Mouse (Mus musculus): ENCODE data around the gene Shb. TPM values are rescaled to one million over a fixed set of nuclear protein-coding genes. Genes with fewer than 3 reads are reported as not detected.
A peak's percentile ranks its signal among the peaks of the same experiment; 100 is the strongest.

The Shb gene
- polyA plus RNA-seq, 1 experiment from 2014 or later = 9.1 TPM

DNA sequence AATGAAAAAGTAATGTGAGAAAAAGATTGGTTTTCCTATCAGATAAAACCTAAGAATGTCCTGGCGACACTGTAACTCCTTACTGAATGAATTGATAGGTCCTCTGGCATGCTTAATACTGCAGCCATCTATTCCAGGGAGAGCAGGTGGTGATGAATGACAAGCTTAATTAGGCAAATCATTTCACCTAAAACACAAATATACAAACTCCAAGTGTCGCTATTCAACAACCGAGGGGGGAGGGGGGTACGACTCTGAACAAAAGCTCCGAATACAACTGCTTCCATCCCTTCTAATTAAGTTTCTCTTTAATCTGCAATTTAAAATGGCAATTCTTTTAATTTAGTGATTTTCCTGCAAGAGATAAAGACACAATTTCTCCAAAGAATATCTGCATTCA, 83.3 kb downstream of the Shb start:
- no peaks in the 10 kb centered on the region for H3K27me3 ChIP-seq
- H3K27ac ChIP-seq (replicated peaks) = no peak overlapping the region
- peaks cover 6% of the 10 kb centered on the region for H3K36me3 ChIP-seq
- WGBS = 70% methylated on average over 5 of the region's 5 CpGs
- H3K4me1 ChIP-seq = peaks cover 25% of the 10 kb centered on the region
- H3K4me3 ChIP-seq (replicated peaks) = no peak overlapping the region
- no peak overlapping the region for H3K9ac ChIP-seq
- ATAC-seq (ENCODE audit: insufficient number of reproducible peaks, low FRiP score, low TSS enrichment, low read depth) = no peak
- H3K4me2 ChIP-seq (replicated peaks) = no peak overlapping the region
- no peaks in the 10 kb centered on the region for H3K9me3 ChIP-seq (replicated peaks)

DNA sequence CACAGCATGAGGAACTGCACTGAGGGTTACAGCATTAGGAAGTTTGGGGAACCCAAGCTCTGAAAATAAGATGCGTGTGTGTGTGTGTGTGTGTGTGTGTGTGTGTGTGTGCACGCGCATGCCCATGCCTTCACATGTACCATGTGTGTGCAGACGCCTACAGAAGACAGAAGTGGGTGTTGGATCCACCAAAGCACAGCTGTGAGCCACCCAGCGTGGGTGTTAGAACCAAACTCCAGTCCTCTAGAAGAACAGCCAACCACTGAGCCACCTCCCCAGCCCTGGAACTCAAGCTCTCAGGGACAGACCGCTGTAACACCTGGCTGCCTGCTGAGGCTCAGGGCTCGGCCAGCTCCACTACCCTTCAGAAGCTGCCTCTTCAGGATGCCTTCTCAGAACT, 83.8 kb downstream of the Shb start:
- 85% methylated on average over 7 of the region's 7 CpGs for WGBS
- no peak overlapping the region for H3K9ac ChIP-seq
- no peaks in the 10 kb centered on the region for H3K9me3 ChIP-seq (replicated peaks)
- no peak for ATAC-seq (ENCODE audit: insufficient number of reproducible peaks, low FRiP score, low TSS enrichment, low read depth)
- peaks cover 20% of the 10 kb centered on the region for H3K4me1 ChIP-seq
- no peaks in the 10 kb centered on the region for H3K27me3 ChIP-seq
- H3K4me3 ChIP-seq (replicated peaks) = no peak overlapping the region
- H3K4me2 ChIP-seq (replicated peaks) = no peak overlapping the region
- no peak overlapping the region for H3K27ac ChIP-seq (replicated peaks)
- peaks cover 7% of the 10 kb centered on the region for H3K36me3 ChIP-seq

DNA sequence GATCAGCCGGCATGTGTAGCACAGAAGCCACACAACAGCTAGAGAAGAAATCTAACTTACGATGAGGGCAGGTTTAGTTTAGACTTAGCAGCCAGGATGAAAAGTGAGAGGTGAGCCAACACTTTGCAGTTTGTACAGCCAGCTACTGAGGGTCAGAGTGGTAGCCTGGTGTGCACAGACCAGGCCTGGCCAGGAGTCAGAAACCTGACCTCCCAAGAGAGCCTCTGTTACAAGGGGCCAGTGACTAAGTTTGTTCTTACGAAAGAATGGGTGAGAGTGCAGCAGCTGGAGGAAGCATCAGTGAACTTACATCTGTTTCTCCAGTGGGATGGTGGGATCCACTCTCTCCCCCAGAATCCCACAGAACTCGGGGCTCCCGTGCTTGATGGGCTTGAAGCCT, 85.1 kb downstream of the Shb start:
- H3K36me3 ChIP-seq = peaks cover 7% of the 10 kb centered on the region
- WGBS = 87% methylated on average over 5 of the region's 5 CpGs
- ATAC-seq (ENCODE audit: insufficient number of reproducible peaks, low FRiP score, low TSS enrichment, low read depth) = no peak
- H3K27ac ChIP-seq (replicated peaks) = no peak overlapping the region
- 0 out of 2 replicates have a peak, but pooled peaks cover 8% of the 10 kb centered on the region for H3K4me1 ChIP-seq
- no peak overlapping the region for H3K4me2 ChIP-seq (replicated peaks)
- no peak overlapping the region for H3K4me3 ChIP-seq (replicated peaks)
- no peaks in the 10 kb centered on the region for H3K27me3 ChIP-seq
- H3K9ac ChIP-seq = no peak overlapping the region
- H3K9me3 ChIP-seq (replicated peaks) = no peaks in the 10 kb centered on the region

DNA sequence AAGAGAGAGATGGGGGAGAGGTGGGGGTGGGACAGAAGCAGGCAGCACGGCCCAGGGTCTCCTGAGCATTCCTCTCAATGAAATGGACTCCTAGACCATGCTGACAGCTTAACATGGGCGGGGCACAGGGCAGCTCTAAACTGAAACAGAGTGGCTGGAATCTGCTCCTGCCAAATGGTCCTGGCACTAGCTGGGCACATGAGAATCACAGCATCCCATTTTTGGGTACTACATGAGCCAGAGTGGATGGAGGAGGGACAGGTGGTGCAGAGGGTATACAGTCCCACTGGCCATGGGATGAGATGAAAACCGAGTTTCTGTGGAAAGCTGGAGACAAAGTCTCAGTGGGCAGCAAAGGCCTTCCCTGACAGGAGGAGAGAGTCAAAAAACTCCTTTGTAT, 87.0 kb downstream of the Shb start:
- Histone ChIP-seq H3K27ac (replicated peaks) (no peak overlapping the region), H3K27me3 (no peaks in the 10 kb centered on the region), H3K4me3 (replicated peaks) (no peak overlapping the region), H3K9me3 (replicated peaks) (no peaks in the 10 kb centered on the region), H3K4me2 (replicated peaks) (no peak overlapping the region), H3K4me1 (0 out of 2 replicates have a peak, but pooled peaks cover 4% of the 10 kb centered on the region), H3K36me3 (peaks cover 10% of the 10 kb centered on the region), H3K9ac (no peak overlapping the region)
- no peak for ATAC-seq (ENCODE audit: insufficient number of reproducible peaks, low FRiP score, low TSS enrichment, low read depth)
- WGBS = 63% methylated on average over 3 of the region's 3 CpGs

DNA sequence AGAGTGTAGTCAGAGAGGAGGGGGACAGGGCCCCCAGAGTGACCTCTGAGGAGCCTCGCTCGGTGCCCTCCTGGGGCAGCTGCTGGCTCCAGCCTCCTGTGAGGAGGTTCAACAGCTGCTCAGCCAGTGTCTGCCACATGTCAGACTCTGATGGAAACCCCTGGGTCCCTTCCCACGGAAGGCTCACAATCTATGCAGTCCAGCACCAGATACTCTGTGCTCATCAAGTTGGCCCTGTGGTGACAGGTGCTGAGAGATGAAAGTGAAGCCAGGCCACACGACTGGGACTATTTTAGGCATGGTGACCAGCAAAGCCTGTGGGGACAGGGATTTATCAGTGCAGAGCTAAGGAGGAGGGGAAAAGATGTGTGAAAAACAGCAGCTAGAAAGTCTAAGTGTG, 87.5 kb downstream of the Shb start:
- WGBS = 59% methylated on average over 4 of the region's 4 CpGs
- H3K27me3 ChIP-seq = no peaks in the 10 kb centered on the region
- peak; percentile 50; the same call in 1 of the 2 replicates for ATAC-seq (ENCODE audit: insufficient number of reproducible peaks, low FRiP score, low TSS enrichment, low read depth)

DNA sequence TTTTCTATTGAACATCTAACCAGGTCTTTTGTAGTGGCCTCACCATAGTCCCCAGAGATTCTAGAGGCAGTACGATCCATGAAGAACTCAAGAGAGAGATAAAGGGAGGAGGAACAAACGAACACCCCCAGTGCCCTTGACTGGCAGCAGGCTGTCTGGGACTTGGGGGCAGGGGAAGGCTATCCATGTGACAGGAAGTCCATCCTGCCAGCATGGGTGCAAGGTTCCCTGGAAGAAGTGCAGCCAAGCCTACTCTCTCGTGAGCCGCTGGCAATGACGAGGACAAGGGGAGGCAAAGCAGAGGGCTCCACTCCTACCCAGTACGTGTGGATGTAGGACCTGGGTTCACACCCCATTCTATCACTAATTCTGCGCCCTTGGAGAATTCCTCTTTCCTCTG, 88.6 kb downstream of the Shb start:
- Histone ChIP-seq H3K4me1 (0 out of 2 replicates have a peak, but pooled peaks cover 4% of the 10 kb centered on the region), H3K4me2 (replicated peaks) (no peak overlapping the region), H3K4me3 (replicated peaks) (no peak overlapping the region), H3K36me3 (peaks cover 10% of the 10 kb centered on the region), H3K9ac (no peak overlapping the region), H3K27ac (replicated peaks) (no peak overlapping the region), H3K27me3 (no peaks in the 10 kb centered on the region), H3K9me3 (replicated peaks) (no peaks in the 10 kb centered on the region)
- WGBS = 82% methylated on average over 7 of the region's 7 CpGs
- ATAC-seq (ENCODE audit: insufficient number of reproducible peaks, low FRiP score, low TSS enrichment, low read depth) = no peak

More for the DNA sequence above, 87.5 kb downstream of the Shb start:
- Histone ChIP-seq H3K9ac (no peak overlapping the region), H3K36me3 (peaks cover 10% of the 10 kb centered on the region), H3K4me2 (replicated peaks) (no peak overlapping the region), H3K9me3 (replicated peaks) (no peaks in the 10 kb centered on the region), H3K4me3 (replicated peaks) (no peak overlapping the region), H3K27ac (replicated peaks) (no peak overlapping the region), H3K4me1 (0 out of 2 replicates have a peak, but pooled peaks cover 4% of the 10 kb centered on the region)

DNA sequence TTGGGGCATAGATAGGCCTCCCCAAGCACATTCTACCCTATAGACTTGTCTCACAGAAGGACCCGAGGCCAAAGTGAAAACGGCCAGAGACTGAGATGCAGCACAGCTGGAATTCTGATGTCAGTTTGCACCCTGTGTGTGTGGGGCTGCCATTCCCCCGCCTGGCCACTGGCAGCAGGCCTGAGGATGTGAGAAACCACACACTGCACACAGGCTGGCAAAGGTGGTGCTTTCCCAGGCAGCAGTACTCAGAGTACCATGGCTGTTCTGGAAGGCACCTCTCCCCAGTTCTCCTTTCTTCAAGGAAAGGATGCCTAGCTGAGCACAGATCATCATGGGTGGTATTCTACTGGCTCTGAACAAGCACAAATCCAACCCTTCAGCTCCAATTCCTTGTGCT, 90.0 kb downstream of the Shb start:
- ATAC-seq (ENCODE audit: insufficient number of reproducible peaks, low FRiP score, low TSS enrichment, low read depth) = no peak
- 60% methylated on average over 3 of the region's 3 CpGs for WGBS
- Histone ChIP-seq H3K27ac (replicated peaks) (no peak overlapping the region), H3K4me3 (replicated peaks) (no peak overlapping the region), H3K36me3 (peaks cover 10% of the 10 kb centered on the region), H3K4me1 (peaks cover 8% of the 10 kb centered on the region), H3K4me2 (replicated peaks) (no peak overlapping the region), H3K9ac (no peak overlapping the region), H3K9me3 (replicated peaks) (no peaks in the 10 kb centered on the region), H3K27me3 (no peaks in the 10 kb centered on the region)

DNA sequence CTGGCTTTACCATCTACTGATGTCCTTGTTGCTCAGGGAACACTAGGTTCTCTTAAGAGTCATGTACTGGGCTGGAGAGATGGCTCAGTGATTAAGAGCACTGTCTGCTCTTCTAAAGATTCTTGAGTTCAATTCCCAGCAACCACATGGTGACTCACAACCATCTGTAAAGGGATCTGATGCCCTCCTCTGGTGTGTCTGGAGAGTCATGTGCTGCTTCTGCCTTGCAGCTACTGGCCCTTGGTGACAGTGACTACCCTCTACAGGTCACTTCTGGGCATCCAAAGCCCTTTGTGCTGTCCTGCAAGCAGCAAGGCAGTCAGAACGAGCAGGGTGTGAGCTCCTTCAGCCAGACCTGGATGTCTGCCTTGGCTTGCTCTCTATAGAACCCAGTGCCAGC, 90.5 kb downstream of the Shb start:
- Histone ChIP-seq H3K27ac (replicated peaks) (no peak overlapping the region), H3K27me3 (no peaks in the 10 kb centered on the region), H3K4me3 (replicated peaks) (no peak overlapping the region), H3K4me2 (replicated peaks) (no peak overlapping the region), H3K4me1 (peaks cover 13% of the 10 kb centered on the region), H3K36me3 (peaks cover 10% of the 10 kb centered on the region), H3K9ac (no peak overlapping the region), H3K9me3 (replicated peaks) (no peaks in the 10 kb centered on the region)
- WGBS = 64% methylated on average over 1 of the region's 1 CpGs
- no peak for ATAC-seq (ENCODE audit: insufficient number of reproducible peaks, low FRiP score, low TSS enrichment, low read depth)

DNA sequence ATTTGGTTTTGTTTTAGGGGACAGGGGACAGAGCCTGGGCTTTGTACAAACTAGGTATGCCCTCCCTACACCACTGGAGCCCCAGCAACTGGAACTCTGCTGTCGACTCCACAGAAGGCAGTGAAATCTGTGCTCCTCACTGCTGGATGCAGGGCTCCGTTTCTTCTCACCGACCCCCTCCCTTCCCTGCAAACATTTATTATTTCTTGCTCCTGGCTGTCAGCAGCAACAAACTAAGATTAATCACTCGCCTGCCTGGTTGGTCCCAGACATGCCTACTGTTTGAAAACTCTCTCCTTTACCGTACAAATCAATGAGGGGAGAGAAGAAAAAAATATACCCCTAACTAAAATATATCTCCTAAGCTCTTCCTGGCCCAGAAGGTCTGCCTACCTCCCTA, 93.0 kb downstream of the Shb start:
- H3K4me2 ChIP-seq (replicated peaks) = no peak overlapping the region
- no peak overlapping the region for H3K9ac ChIP-seq
- peaks cover 30% of the 10 kb centered on the region for H3K4me1 ChIP-seq
- 32% methylated on average over 5 of the region's 5 CpGs for WGBS
- H3K4me3 ChIP-seq (replicated peaks) = no peak overlapping the region
- H3K27ac ChIP-seq (replicated peaks) = no peak overlapping the region
- H3K9me3 ChIP-seq (replicated peaks) = no peaks in the 10 kb centered on the region
- no peaks in the 10 kb centered on the region for H3K27me3 ChIP-seq
- H3K36me3 ChIP-seq = peaks cover 7% of the 10 kb centered on the region
- ATAC-seq (ENCODE audit: insufficient number of reproducible peaks, low FRiP score, low TSS enrichment, low read depth) = no peak

DNA sequence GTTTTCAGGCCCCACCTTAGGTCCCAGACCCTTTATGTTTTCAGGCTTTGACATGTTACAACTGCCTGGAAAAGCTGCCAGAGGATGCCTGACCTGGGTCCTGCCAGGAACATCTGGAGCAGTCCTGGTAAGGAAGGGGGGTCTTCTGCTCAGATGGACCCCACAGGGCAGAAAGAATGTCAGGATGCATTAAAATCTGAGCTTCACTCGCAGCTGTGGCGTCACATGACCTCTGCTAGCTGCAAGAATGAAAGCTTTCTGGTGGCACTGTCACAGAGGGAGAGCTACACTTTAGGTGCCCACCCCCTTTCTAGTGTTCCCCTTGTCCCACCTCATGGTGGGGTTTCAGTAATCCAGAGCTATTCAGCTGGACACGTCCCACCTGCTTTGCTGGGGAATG, 95.3 kb downstream of the Shb start:
- ATAC-seq (ENCODE audit: insufficient number of reproducible peaks, low FRiP score, low TSS enrichment, low read depth) = no peak
- 0 out of 2 replicates have a peak, but pooled peaks cover 4% of the 10 kb centered on the region for H3K36me3 ChIP-seq
- no peak overlapping the region for H3K4me2 ChIP-seq (replicated peaks)
- no peak overlapping the region for H3K27ac ChIP-seq (replicated peaks)
- WGBS = 30% methylated on average over 3 of the region's 3 CpGs
- H3K27me3 ChIP-seq = no peaks in the 10 kb centered on the region
- H3K9ac ChIP-seq = no peak overlapping the region
- no peaks in the 10 kb centered on the region for H3K9me3 ChIP-seq (replicated peaks)
- H3K4me3 ChIP-seq (replicated peaks) = no peak overlapping the region
- peaks cover 45% of the 10 kb centered on the region for H3K4me1 ChIP-seq

DNA sequence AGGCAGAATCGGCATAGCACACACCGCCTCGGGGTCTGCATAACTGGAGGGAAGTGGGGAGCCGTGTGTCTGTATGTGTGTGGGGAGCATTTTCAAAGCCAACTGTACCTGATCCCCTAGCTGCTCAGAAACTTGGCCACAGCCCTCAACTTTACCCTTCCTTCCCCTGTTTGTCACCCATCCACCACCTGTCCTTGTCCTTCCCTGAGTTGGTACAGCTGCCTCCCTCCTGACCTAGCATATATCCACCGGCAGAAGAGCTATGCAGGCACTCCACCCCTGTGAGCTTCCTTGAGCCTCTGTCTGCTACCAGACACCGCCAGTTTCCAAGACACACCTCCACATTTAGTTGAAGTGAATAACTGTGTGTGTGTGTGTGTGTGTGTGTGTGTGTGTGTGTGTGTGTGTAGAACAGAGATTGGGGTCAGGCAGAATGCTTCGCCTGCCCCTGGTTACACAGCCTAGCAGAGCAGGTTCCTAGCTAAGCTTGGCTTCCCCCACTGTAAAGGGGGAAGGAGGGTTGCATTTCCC, 95.8 kb downstream of the Shb start:
- H3K4me2 ChIP-seq (replicated peaks) = no peak overlapping the region
- peaks cover 45% of the 10 kb centered on the region for H3K4me1 ChIP-seq
- no peak overlapping the region for H3K9ac ChIP-seq
- H3K36me3 ChIP-seq = 0 out of 2 replicates have a peak, but pooled peaks cover 4% of the 10 kb centered on the region
- H3K27ac ChIP-seq (replicated peaks) = no peak overlapping the region
- no peaks in the 10 kb centered on the region for H3K9me3 ChIP-seq (replicated peaks)
- no peaks in the 10 kb centered on the region for H3K27me3 ChIP-seq
- no peak overlapping the region for H3K4me3 ChIP-seq (replicated peaks)
- WGBS = 45% methylated on average over 7 of the region's 7 CpGs
- ATAC-seq (ENCODE audit: insufficient number of reproducible peaks, low FRiP score, low TSS enrichment, low read depth) = no peak

DNA sequence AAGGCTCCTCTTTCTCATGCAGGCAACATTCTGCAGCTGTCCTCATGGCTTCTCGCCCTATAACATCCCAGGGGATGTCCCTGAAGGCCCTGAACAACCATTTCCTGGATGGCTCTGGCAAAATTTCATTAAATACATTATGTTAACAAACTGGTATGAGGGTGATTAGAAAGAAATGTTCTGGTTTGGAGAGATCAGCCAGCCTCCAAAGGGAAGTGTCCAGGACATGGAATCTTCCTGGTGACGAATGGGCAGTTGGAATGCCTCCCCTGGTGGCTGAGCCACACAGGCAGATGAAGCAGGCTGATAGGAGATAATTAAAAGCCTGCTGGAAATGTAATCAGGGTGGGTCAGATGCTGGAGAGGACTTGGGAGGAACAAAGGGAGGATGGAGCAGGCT, 96.4 kb downstream of the Shb start:
- no peak overlapping the region for H3K27ac ChIP-seq (replicated peaks)
- H3K9me3 ChIP-seq (replicated peaks) = no peaks in the 10 kb centered on the region
- 60% methylated on average over 2 of the region's 2 CpGs for WGBS
- H3K27me3 ChIP-seq = no peaks in the 10 kb centered on the region
- H3K4me1 ChIP-seq = peaks cover 45% of the 10 kb centered on the region
- no peak overlapping the region for H3K4me2 ChIP-seq (replicated peaks)
- H3K36me3 ChIP-seq = 0 out of 2 replicates have a peak, but pooled peaks cover 4% of the 10 kb centered on the region
- no peak for ATAC-seq (ENCODE audit: insufficient number of reproducible peaks, low FRiP score, low TSS enrichment, low read depth)
- H3K9ac ChIP-seq = no peak overlapping the region
- H3K4me3 ChIP-seq (replicated peaks) = no peak overlapping the region
